Mouse (Mus musculus): ENCODE results near the gene Tgm2. TPM values are rescaled to one million over a fixed set of nuclear protein-coding genes. Genes with fewer than 3 reads are reported as not detected.

Tgm2 gene
- polyA plus RNA-seq, 1 experiment from 2014 or later: 109 TPM

- TF ChIP-seq EP300 (optimal IDR thresholded peaks at IDR 0.05) (no peak), CTCF (IDR thresholded peaks at IDR 0.05; ENCODE audit: low read depth) (no peak)
- no peak overlapping the region for H3K4me2 ChIP-seq (replicated peaks; ENCODE audit: low read depth)
- no peak overlapping the region for H3K9ac ChIP-seq (ENCODE audit: low read length)
- H3K27me3 ChIP-seq (ENCODE audit: control insufficient read depth, insufficient read depth, low read length): no peaks in the 10 kb centered on the region
- no peaks in the 10 kb centered on the region for H3K9me3 ChIP-seq (ENCODE audit: control insufficient read depth, low read length)
- ATAC-seq (ENCODE audit: low FRiP score, low TSS enrichment) (no peak), DNase-seq (ENCODE audit: low spot score) (no peak)
- peak overlapping the region; percentile 75 for H3K27ac ChIP-seq (replicated peaks)
- no peak overlapping the region for H3K4me3 ChIP-seq (ENCODE audit: low read depth, low read length)
- H3K4me1 ChIP-seq (replicated peaks; ENCODE audit: control insufficient read depth, insufficient read depth): peaks cover 5% of the 10 kb centered on the region; the same call in 1 of the 2 replicates
- 73% methylated on average over 5 of the region's 5 CpGs for WGBS
- peaks cover 29% of the 10 kb centered on the region for H3K36me3 ChIP-seq (ENCODE audit: control insufficient read depth, insufficient read depth, low read length)
Measured at GRCm38 (mm10) chr2:158071633-158071995, 74.6 kb downstream of the Tgm2 start.

GRCm38 (mm10) chr2:158070885-158071632 lies 75.2 kb downstream of the Tgm2 start:
- TF ChIP-seq EP300 (optimal IDR thresholded peaks at IDR 0.05) (no peak), CTCF (IDR thresholded peaks at IDR 0.05; ENCODE audit: low read depth) (peak; percentile 51)
- 37% methylated on average over 3 of the region's 3 CpGs for WGBS
- Histone ChIP-seq H3K9me3 (ENCODE audit: control insufficient read depth, low read length) (no peaks in the 10 kb centered on the region), H3K4me1 (replicated peaks; ENCODE audit: control insufficient read depth, insufficient read depth) (peaks cover 5% of the 10 kb centered on the region; the same call in 1 of the 2 replicates), H3K4me3 (ENCODE audit: low read depth, low read length) (no peak overlapping the region), H3K36me3 (ENCODE audit: control insufficient read depth, insufficient read depth, low read length) (peaks cover 26% of the 10 kb centered on the region), H3K9ac (ENCODE audit: low read length) (no peak overlapping the region), H3K27ac (replicated peaks) (peak overlapping the region; percentile 75), H3K27me3 (ENCODE audit: control insufficient read depth, insufficient read depth, low read length) (no peaks in the 10 kb centered on the region), H3K4me2 (replicated peaks; ENCODE audit: low read depth) (no peak overlapping the region)
- DNase-seq (ENCODE audit: low spot score) (no peak), ATAC-seq (ENCODE audit: low FRiP score, low TSS enrichment) (0 out of 2 replicates have a peak, but pooled peaks have one; percentile 33)

GRCm38 (mm10) chr2:158068444-158068971 lies 77.7 kb downstream of the Tgm2 start:
- no peaks in the 10 kb centered on the region for H3K9me3 ChIP-seq (ENCODE audit: control insufficient read depth, low read length)
- TF ChIP-seq CTCF (IDR thresholded peaks at IDR 0.05; ENCODE audit: low read depth) (no peak), EP300 (optimal IDR thresholded peaks at IDR 0.05) (no peak)
- no peak overlapping the region for H3K4me3 ChIP-seq (ENCODE audit: low read depth, low read length)
- DNase-seq (ENCODE audit: low spot score): no peak
- no peaks in the 10 kb centered on the region for H3K27me3 ChIP-seq (ENCODE audit: control insufficient read depth, insufficient read depth, low read length)
- H3K4me2 ChIP-seq (replicated peaks; ENCODE audit: low read depth): no peak overlapping the region
- H3K9ac ChIP-seq (ENCODE audit: low read length): no peak overlapping the region
- no peak overlapping the region for H3K27ac ChIP-seq (replicated peaks)
- no peak for ATAC-seq (ENCODE audit: low FRiP score, low TSS enrichment)
- peaks cover 12% of the 10 kb centered on the region for H3K36me3 ChIP-seq (ENCODE audit: control insufficient read depth, insufficient read depth, low read length)
- peaks cover 5% of the 10 kb centered on the region; the same call in 1 of the 2 replicates for H3K4me1 ChIP-seq (replicated peaks; ENCODE audit: control insufficient read depth, insufficient read depth)

DNA sequence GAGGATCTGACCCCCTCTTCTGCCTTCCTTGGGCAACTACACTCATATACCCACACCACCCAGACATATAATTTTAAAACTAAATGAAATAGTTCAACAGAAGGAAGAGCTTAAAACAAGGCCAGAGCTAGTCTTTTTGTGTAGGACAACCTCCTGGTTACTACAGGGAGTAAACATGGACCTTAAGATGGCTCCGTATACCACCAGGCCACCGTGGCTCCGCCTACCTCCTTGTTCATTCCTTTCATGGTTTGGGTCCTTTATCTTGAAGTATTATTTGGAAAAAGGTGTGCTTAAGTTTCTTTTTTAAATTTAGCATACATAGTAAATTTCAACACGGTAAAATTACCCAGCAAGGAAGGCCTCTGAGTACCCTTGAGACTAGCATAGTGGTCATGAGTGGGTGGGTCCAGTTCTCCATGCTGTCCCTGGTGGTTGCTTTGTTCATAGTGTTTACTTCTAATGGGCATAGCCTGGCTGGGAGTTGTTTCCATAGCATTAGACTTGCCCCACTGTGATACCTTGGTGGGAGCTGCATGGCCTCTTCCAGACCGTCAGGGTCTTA lies 78.9 kb downstream of the Tgm2 start:
- DNase-seq (ENCODE audit: low spot score): no peak
- Histone ChIP-seq H3K27ac (replicated peaks) (no peak overlapping the region), H3K9me3 (ENCODE audit: control insufficient read depth, low read length) (no peaks in the 10 kb centered on the region), H3K4me1 (replicated peaks; ENCODE audit: control insufficient read depth, insufficient read depth) (peaks cover 5% of the 10 kb centered on the region; the same call in 1 of the 2 replicates), H3K4me3 (ENCODE audit: low read depth, low read length) (no peak overlapping the region), H3K36me3 (ENCODE audit: control insufficient read depth, insufficient read depth, low read length) (peaks cover 11% of the 10 kb centered on the region), H3K27me3 (ENCODE audit: control insufficient read depth, insufficient read depth, low read length) (no peaks in the 10 kb centered on the region), H3K9ac (ENCODE audit: low read length) (no peak overlapping the region), H3K4me2 (replicated peaks; ENCODE audit: low read depth) (no peak overlapping the region)
- 89% methylated on average over 5 of the region's 5 CpGs for WGBS
- ATAC-seq (ENCODE audit: low FRiP score, low TSS enrichment): no peak
- TF ChIP-seq EP300 (optimal IDR thresholded peaks at IDR 0.05) (no peak), CTCF (IDR thresholded peaks at IDR 0.05; ENCODE audit: low read depth) (no peak)

- no peak for ATAC-seq (ENCODE audit: low FRiP score, low TSS enrichment)
- peaks cover 3% of the 10 kb centered on the region; the same call in 1 of the 2 replicates for H3K4me1 ChIP-seq (replicated peaks; ENCODE audit: control insufficient read depth, insufficient read depth)
- no peak overlapping the region for H3K4me2 ChIP-seq (replicated peaks; ENCODE audit: low read depth)
- TF ChIP-seq CTCF (IDR thresholded peaks at IDR 0.05; ENCODE audit: low read depth) (no peak), EP300 (optimal IDR thresholded peaks at IDR 0.05) (no peak)
- no peak overlapping the region for H3K9ac ChIP-seq (ENCODE audit: low read length)
- H3K9me3 ChIP-seq (ENCODE audit: control insufficient read depth, low read length): no peaks in the 10 kb centered on the region
- H3K27me3 ChIP-seq (ENCODE audit: control insufficient read depth, insufficient read depth, low read length): no peaks in the 10 kb centered on the region
- DNase-seq (ENCODE audit: low spot score): no peak
- no peak overlapping the region for H3K27ac ChIP-seq (replicated peaks)
- peaks cover 13% of the 10 kb centered on the region for H3K36me3 ChIP-seq (ENCODE audit: control insufficient read depth, insufficient read depth, low read length)
- H3K4me3 ChIP-seq (ENCODE audit: low read depth, low read length): no peak overlapping the region
Measured at GRCm38 (mm10) chr2:158066456-158066855, 79.8 kb downstream of the Tgm2 start.

Other genes starting within 250 kb of the Tgm2 start
- 0.53 and 0.63 TPM in 2 replicates for gene Vstm2l, start 231.8 kb downstream of the Tgm2 start, polyA plus RNA-seq (2015; fragmentation: Nextera tagmentation; extraction: Ambion mirVana)
- 7.0 and 7.7 TPM in 2 replicates for gene Tti1, start 118.0 kb downstream of the Tgm2 start, polyA plus RNA-seq (2015; fragmentation: Nextera tagmentation; extraction: Ambion mirVana)
- 20.3 and 20.8 TPM in 2 replicates for gene Rprd1b, start 117.9 kb downstream of the Tgm2 start, polyA plus RNA-seq (2015; fragmentation: Nextera tagmentation; extraction: Ambion mirVana)
- gene D630003M21Rik, start 82.8 kb upstream of the Tgm2 start, polyA plus RNA-seq (2015; fragmentation: Nextera tagmentation; extraction: Ambion mirVana): 1.7 TPM in 2 replicates
- not detected in 2 replicates for gene Bpi, start 111.7 kb upstream of the Tgm2 start, polyA plus RNA-seq (2015; fragmentation: Nextera tagmentation; extraction: Ambion mirVana)
- 3.1 and 3.4 TPM in 2 replicates for gene Lbp, start 160.1 kb upstream of the Tgm2 start, polyA plus RNA-seq (2015; fragmentation: Nextera tagmentation; extraction: Ambion mirVana)
- 3.3 and 3.7 TPM in 2 replicates for gene Snhg11, start 229.2 kb upstream of the Tgm2 start, polyA plus RNA-seq (2015; fragmentation: Nextera tagmentation; extraction: Ambion mirVana)